Comparison of ENCODE assay signal across 8 mouse cellular contexts in the genomic region with DNA sequence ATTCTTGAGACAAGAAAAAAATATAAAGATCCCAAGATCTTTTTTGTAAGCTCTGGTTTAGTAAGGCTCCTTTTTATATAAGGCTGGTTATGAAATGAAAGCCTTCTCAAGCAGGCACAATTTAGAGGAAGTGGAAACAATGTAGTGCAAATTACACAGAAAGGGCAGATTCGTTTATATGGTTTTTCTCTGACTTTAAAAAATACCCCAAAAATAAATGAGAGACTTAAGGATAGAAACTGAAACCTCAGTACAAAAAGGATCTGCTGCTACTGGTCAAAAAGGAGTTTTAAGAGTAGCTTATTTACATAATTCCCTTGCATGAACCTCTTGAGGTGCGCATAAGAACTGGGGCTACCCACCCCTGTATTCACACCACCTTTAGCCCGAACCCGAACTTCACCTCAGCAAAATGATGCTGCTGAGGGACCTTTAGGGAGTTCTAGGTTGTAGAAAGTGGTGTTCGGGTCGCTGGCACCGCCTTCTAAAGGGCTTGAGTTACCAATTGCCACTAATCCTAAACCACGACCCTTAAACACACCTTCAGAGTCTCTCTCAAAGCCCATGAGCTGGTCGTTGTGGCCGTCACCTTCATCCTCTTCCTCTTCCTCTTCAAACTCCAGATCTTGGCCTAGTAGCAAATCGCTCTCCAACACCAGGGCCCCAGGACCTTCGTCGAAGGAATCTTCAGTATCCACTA. TPM values are rescaled to one million over a fixed set of nuclear protein-coding genes. Genes with fewer than 3 reads are reported as not detected.
DNase-seq lines count a peak whose midpoint lies in the region; ATAC-seq and TF ChIP-seq lines count a peak whose summit lies in the region.

No protein-coding gene starts in this region.

- DNase-seq in gastrocnemius, adult 2 months: peak; percentile 24
- no peak for DNase-seq in gastrocnemius, postnatal 10 days
- DNase-seq in 3T3-L1 (ENCODE audit: low read depth, low spot score): peak; percentile 54
- DNase-seq in T-cell, adult 2 months (ENCODE audit: low spot score): no peak
- no peak for DNase-seq in embryo, embryonic 9.5 days (ENCODE audit: extremely low spot score)

- H3K9me3 ChIP-seq in forebrain, embryonic 12.5 days: peaks cover 5% of the 10 kb centered on the region
- peaks cover 5% of the 10 kb centered on the region for H3K9me3 ChIP-seq in liver, embryonic 12.5 days (replicated peaks)

- no peak for TF ChIP-seq CTCF in gastrocnemius, adult 2 months (IDR thresholded peaks at IDR 0.05)

- H3K4me1 ChIP-seq in forebrain, embryonic 12.5 days: peaks cover 25% of the 10 kb centered on the region
- peaks cover 36% of the 10 kb centered on the region for H3K4me1 ChIP-seq in liver, embryonic 12.5 days

- H3K4me2 ChIP-seq in forebrain, embryonic 12.5 days: peak overlapping the region; percentile 83
- peak overlapping the region; percentile 89 for H3K4me2 ChIP-seq in liver, embryonic 12.5 days

- ATAC-seq in forebrain, embryonic 12.5 days (ENCODE audit: low FRiP score): no peak
- ATAC-seq in liver, embryonic 12.5 days: no peak
- no peak for ATAC-seq in cerebellum, adult (ENCODE audit: insufficient number of reproducible peaks, low FRiP score, low TSS enrichment)

- H3K4me3 ChIP-seq in gastrocnemius, adult 2 months: peak overlapping the region; percentile 91
- H3K4me3 ChIP-seq in forebrain, embryonic 12.5 days (replicated peaks): peak overlapping the region; percentile 88
- peak overlapping the region; percentile 80 for H3K4me3 ChIP-seq in liver, embryonic 12.5 days

- H3K27me3 ChIP-seq in forebrain, embryonic 12.5 days: no peaks in the 10 kb centered on the region
- H3K27me3 ChIP-seq in liver, embryonic 12.5 days (replicated peaks): no peaks in the 10 kb centered on the region

- H3K27ac ChIP-seq in gastrocnemius, adult 2 months: peak overlapping the region; percentile 93
- H3K27ac ChIP-seq in forebrain, embryonic 12.5 days: peak overlapping the region; percentile 79
- peak overlapping the region; percentile 80 for H3K27ac ChIP-seq in liver, embryonic 12.5 days

- H3K36me3 ChIP-seq in forebrain, embryonic 12.5 days (replicated peaks): peaks cover 81% of the 10 kb centered on the region
- H3K36me3 ChIP-seq in liver, embryonic 12.5 days: peaks cover 85% of the 10 kb centered on the region

- peak overlapping the region; percentile 90 for H3K9ac ChIP-seq in forebrain, embryonic 12.5 days
- H3K9ac ChIP-seq in liver, embryonic 12.5 days: peak overlapping the region; percentile 81

- intact Hi-C loops in gastrocnemius, adult 2 months (cut with DNase I): no loop called here

- 20% methylated on average over 13 of the region's 13 CpGs for WGBS in forebrain, embryonic 12.5 days
- 19% methylated on average over 13 of the region's 13 CpGs for WGBS in liver, embryonic 12.5 days (ENCODE audit: insufficient replicate concordance)

RNA-seq across cellular contexts. Expression of a gene that starts 0.9 kb away (rescaled TPM):
- 1 to 10 TPM; 6.2 to 7.1 TPM for total RNA-seq in gastrocnemius, adult 2 months (2021)
- total RNA-seq in gastrocnemius, postnatal 10 days (2021): 10 to 100 TPM in 1 of 2 experiments, 1 to 10 TPM in 1; 8.2 to 12.1 TPM
- 14.3 and 17.7 TPM in 2 replicates for polyA plus RNA-seq in forebrain, embryonic 12.5 days (2016; fragmentation: Nextera tagmentation; extraction: Ambion mirVana)
- polyA plus RNA-seq in liver, embryonic 12.5 days (2016; fragmentation: Nextera tagmentation; extraction: Ambion mirVana): 4.5 and 7.2 TPM in 2 replicates

RNA-seq across cellular contexts. Expression of a gene that starts 8.0 kb away (rescaled TPM):
- 10 to 100 TPM; 39.5 to 53.9 TPM for total RNA-seq in gastrocnemius, adult 2 months (2021)
- total RNA-seq in gastrocnemius, postnatal 10 days (2021): 10 to 100 TPM; 47.9 to 49.8 TPM
- polyA plus RNA-seq in forebrain, embryonic 12.5 days (2016; fragmentation: Nextera tagmentation; extraction: Ambion mirVana): 65.0 and 72.0 TPM in 2 replicates
- polyA plus RNA-seq in liver, embryonic 12.5 days (2016; fragmentation: Nextera tagmentation; extraction: Ambion mirVana): 67.2 and 73.1 TPM in 2 replicates

RNA-seq across cellular contexts. Expression of a gene that starts 8.2 kb away (rescaled TPM):
- 10 to 100 TPM; 31.1 to 33.2 TPM for total RNA-seq in gastrocnemius, adult 2 months (2021)
- 10 to 100 TPM; 57.8 to 58.4 TPM for total RNA-seq in gastrocnemius, postnatal 10 days (2021)
- polyA plus RNA-seq in forebrain, embryonic 12.5 days (2016; fragmentation: Nextera tagmentation; extraction: Ambion mirVana): 138 and 141 TPM in 2 replicates
- 58.2 and 62.3 TPM in 2 replicates for polyA plus RNA-seq in liver, embryonic 12.5 days (2016; fragmentation: Nextera tagmentation; extraction: Ambion mirVana)

RNA-seq across cellular contexts. Expression of a gene that starts 19.3 kb away (rescaled TPM):
- 10 to 100 TPM; 41.1 to 45.7 TPM for total RNA-seq in gastrocnemius, adult 2 months (2021)
- 10 to 100 TPM; 41.7 to 43.9 TPM for total RNA-seq in gastrocnemius, postnatal 10 days (2021)
- 169 TPM in 2 replicates for polyA plus RNA-seq in forebrain, embryonic 12.5 days (2016; fragmentation: Nextera tagmentation; extraction: Ambion mirVana)
- 195 and 204 TPM in 2 replicates for polyA plus RNA-seq in liver, embryonic 12.5 days (2016; fragmentation: Nextera tagmentation; extraction: Ambion mirVana)

RNA-seq across cellular contexts. Expression of a gene that starts 21.2 kb away (rescaled TPM):
- 10 to 100 TPM; 22.9 to 26.5 TPM for total RNA-seq in gastrocnemius, adult 2 months (2021)
- 10 to 100 TPM; 30.7 to 37.4 TPM for total RNA-seq in gastrocnemius, postnatal 10 days (2021)
- 102 and 110 TPM in 2 replicates for polyA plus RNA-seq in forebrain, embryonic 12.5 days (2016; fragmentation: Nextera tagmentation; extraction: Ambion mirVana)
- 51.5 and 53.1 TPM in 2 replicates for polyA plus RNA-seq in liver, embryonic 12.5 days (2016; fragmentation: Nextera tagmentation; extraction: Ambion mirVana)

Comparison
In these comparisons a context has a peak if more than half of its experiments do, and no peak if none do; other contexts are left out.
1. DNase-seq: peak in gastrocnemius, adult 2 months (single experiment) and 3T3-L1 (single experiment); none in gastrocnemius, postnatal 10 days (single experiment), T-cell, adult 2 months (single experiment) and embryo, embryonic 9.5 days (single experiment).
2. Peak in every context shown above with its lines, with median percentiles within 50 percentile points of each other: H3K27ac ChIP-seq and H3K4me3 ChIP-seq.